Mouse (Mus musculus) bone marrow macrophage, adult 2 months (primary cell): Measurements from ENCODE around the gene Vps37c.

ENCODE experiments used
- CTCF ChIP-seq: IDR thresholded peaks from 2 replicates; pipeline ENCODE4 v1.5.1; 2012; ENCODE audit warnings: low read depth, mild to moderate bottlenecking, low read length, moderate library complexity
- POLR2A ChIP-seq: IDR thresholded peaks from 2 replicates; pipeline ENCODE4 v1.6.1; 2012; ENCODE audit warnings: mild to moderate bottlenecking, low read depth, low read length, borderline replicate concordance

DNA sequence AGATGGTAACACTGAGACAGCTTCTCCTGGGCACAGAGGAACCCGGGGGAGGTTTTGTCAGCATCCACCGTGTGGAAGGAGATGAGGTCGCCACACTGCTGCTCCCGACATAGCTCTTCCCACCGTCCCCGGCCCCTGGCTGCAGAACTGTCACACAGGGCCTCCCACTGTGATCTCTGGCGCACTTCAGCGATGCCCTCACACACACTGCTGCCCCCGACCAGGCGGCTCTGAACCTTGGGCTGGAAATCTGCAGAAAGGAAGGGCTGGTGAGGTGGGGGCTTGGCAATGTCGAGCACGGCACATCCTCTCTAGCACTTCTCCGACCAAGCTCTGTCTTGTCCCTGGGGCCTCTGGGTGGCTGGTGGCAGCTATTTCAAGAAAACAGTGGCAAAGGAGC lies 34.5 kb downstream of the Vps37c start:
- no peak for TF ChIP-seq CTCF
- no peak for TF ChIP-seq POLR2A
